Mouse (Mus musculus) CD4-positive, CD25-positive, alpha-beta regulatory T cell, adult 2 months (primary cell): Measurements from ENCODE around the gene Olfr293.

Experiments
- DNase-seq: peaks from one replicate; pipeline ENCODE4 v3.0.0-alpha.2; 2012; ENCODE audit warnings: low read depth, low spot score

The Olfr293 gene

GRCm38 (mm10) chr7:86648761-86649160 is at the start of gene Olfr293:
Olfr293 (plus strand) TSS chr7:86649061.
- no peak for DNase-seq

GRCm38 (mm10) chr7:86616543-86616942 is 32.3 kb upstream of the Olfr293 start, which contains the start of gene Olfr294:
Olfr294 (minus strand) TSS chr7:86616643.
- DNase-seq = no peak

- no peak for DNase-seq
These were observed 39.2 kb downstream of the Olfr293 start, which contains the start of gene Olfr292 for GRCm38 (mm10) chr7:86688030-86688429. Olfr292 (plus strand) TSS chr7:86688330.
